Mouse (Mus musculus) mature B cell (primary cell): ENCODE data around the gene Spint2.

Experiments used
- in situ Hi-C: fragments of 300-500 bp; cut with MboI; formaldehyde crosslinking; loops from 2 replicates; pipeline ENCODE4 v1.14.3; 2019

Spint2 gene

DNA sequence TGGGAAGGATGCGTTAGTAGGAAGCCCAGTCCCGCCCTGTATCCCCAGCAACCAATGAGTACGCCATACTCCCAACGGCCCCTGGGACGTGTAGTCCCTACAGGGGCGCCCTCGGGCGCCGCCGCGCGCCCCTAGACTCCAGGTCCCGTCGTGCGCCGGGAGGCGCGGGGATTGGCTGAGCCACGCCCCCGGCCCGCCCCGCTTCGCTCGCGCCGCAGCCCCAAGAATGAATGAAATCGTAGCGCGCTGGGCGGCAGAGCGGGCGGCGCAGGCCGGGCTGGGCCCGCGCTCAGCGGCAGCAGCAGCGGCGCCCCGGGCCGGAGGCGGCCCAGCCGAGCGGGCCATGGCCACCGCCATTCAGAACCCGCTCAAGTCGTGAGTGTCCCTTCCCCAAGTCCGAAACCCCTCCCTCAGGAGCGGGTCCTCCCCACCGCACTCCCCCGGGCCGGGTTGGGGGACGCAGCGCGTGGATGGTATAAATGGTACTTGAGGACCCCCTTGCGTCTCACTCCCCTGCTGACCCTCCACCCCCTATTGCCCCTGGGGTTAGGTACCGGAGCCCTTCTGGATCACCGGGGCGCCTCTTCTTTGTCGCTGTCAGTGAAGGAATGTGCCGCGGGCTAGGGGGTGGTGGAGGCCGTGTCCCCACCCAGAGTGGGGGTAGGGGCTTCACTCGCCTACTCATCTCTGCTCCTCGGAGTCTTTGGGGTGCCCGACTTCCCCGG is 22.2 kb upstream of the Spint2 start, which contains the start of gene Dpf1:
TSS of gene Dpf1 (plus strand) at position 214 of the 725 bp plus-strand sequence.
- in situ Hi-C loops: no loop called here

DNA sequence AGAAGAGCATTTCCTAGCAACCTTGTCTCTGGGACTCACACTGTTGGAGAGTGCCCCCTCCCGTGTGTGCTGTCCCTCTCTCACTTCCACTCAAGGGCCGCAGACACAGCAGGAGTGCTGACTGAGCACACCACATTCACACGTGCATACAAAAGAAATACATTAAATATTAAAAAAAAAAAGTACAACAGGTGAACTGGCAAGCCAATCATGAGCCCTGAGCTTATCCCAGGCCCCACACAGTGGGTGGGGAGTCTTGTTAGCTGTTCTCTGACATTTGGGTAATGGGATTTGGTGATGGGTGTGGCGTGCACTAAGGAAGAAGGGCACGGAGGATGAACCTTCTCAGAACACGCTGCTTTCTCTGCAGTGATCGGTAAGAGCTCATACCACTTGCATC is 20.9 kb upstream of the Spint2 start:
- in situ Hi-C loops: no loop called here

DNA sequence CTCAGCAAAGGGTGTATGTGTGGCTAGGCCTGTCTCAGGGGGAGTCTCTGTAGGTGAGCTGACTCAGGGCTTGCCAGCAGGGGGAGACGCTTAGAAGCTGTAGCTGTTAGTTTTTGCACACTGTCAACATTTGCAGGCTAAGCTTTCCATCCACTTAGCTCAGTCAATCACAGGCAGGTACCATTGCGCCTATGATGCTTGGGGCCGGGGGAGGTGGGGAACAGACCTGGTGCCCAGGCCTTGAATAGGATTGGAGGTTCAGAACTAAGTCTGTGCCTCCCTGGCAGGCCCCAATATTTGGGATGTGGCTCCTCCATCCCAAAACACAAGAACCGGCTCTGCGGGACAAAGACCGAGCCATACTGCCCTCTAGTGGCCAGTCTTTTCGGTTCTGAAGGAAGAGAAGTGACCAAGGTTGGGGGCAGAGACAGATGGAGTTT is 19.4 kb upstream of the Spint2 start:
- in situ Hi-C loops: no loop called here

- in situ Hi-C loops: no loop called here
Observed at GRCm38 (mm10) chr7:29296998-29297397, 15.3 kb upstream of the Spint2 start.

- in situ Hi-C loops: no loop called here
Observed at GRCm38 (mm10) chr7:29295861-29296647, 14.3 kb upstream of the Spint2 start.

- in situ Hi-C loops: no loop called here
Observed at GRCm38 (mm10) chr7:29294111-29294761, 12.5 kb upstream of the Spint2 start.

- in situ Hi-C loops: no loop called here
Observed at GRCm38 (mm10) chr7:29293131-29294065, 11.7 kb upstream of the Spint2 start.

- in situ Hi-C loops: no loop called here
Observed at GRCm38 (mm10) chr7:29292458-29293098, 10.9 kb upstream of the Spint2 start.

- in situ Hi-C loops: no loop called here
Observed at GRCm38 (mm10) chr7:29291616-29292457, 10.1 kb upstream of the Spint2 start.

DNA sequence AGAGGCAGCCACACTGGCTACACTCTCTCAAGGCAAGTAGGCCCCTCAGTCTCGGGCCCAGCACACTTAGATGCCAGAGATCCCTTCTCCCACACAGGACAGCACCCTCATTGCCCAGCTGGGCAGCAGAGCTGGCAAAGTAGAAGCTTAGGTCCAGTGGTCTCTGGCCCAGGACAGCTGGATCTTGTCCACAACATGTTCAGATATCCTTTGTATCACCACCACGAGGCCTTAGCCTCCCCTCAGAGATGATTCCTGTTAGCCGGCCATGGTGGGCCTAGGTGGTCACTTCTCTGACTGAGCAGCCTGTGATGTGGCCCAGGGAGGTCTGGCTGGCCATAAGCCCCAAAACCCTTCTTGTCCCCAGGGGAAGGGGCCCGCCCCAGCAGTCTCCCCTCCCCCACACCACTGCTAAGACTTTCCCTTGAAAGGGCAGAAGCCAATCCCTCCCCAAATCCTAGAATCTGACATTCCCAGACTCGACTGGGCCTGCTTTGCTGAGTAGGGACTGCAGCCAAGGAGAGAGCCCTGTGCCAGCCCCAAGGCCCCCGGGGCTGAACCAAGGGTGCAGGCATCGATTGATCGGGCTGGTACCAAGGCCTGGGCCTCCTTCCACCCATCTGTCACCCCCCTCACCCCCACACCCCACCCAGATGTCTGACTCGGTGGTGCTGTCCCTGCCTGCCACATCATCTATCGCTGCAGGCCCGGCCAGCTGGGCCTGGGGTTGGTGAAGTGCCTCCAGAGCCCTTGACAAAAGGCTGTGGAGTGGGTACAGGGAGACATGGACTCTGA is 9.2 kb upstream of the Spint2 start:
- in situ Hi-C loops: no loop called here

- in situ Hi-C loops: no loop called here
Observed at GRCm38 (mm10) chr7:29289856-29290255, 8.1 kb upstream of the Spint2 start.

GRCm38 (mm10) chr7:29288942-29289638 is 7.4 kb upstream of the Spint2 start, which contains the start of gene Ppp1r14a:
Ppp1r14a (plus strand) TSS chr7:29289308.
- in situ Hi-C loops: no loop called here

GRCm38 (mm10) chr7:29288079-29288478 is 6.4 kb upstream of the Spint2 start:
- in situ Hi-C loops: no loop called here

DNA sequence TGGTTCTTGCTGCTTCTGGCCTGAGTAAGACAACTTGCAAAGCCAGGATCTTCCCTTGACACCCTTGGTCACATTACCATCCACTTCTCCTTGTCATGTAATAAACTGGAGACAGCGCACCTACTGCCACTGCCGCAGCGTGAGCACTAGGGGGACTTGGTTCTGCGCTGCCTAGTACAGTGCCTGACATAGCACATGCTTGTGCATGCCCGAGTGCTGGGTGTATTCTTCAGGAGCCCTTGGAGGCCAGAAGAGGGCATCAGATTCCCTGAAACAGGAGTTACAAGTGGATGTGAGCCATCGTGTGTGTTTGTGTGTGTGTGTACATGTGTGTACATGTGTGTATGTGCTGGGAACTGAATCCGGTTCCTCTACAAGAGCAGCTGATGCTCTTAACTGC is 5.8 kb upstream of the Spint2 start:
- in situ Hi-C loops: no loop called here

DNA sequence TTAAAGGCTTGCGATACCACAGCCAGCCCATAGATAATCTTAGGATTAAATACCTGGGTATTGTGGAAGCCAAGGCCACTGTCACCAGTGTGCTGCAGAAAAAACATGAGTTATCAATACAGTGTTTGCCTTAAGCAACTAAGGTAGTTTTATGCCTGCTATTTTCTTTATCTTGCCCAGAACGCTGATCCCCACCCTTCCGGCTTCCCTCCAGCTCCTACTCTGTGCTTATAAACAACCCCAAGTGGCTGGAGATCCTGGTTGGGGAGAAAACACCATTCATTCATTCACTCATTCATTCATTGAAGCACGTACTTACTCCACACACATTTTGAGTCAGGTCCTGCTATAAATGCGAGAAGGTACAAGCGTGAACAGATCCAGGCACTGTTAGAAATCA is 2.8 kb upstream of the Spint2 start:
- in situ Hi-C loops: no loop called here

DNA sequence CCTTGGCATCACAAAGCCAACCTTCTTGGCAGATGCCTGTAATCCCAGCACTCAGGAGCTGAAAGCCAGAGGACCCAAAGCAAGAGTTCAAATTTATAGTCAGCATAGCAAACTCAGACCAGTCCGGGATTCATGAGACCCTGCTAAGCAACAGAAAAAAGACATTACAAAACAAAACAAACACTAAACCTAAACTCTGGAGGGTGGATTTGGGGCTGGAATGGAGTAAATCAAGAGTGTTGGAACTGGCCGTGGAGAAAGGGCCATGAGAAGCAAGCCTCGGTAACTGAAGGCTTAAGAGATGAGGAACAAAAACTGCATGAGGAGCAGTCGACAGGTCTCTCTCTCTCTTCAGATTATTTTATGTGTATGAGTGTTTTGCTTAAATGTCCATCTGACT is 2.2 kb upstream of the Spint2 start:
- in situ Hi-C loops: no loop called here

- in situ Hi-C loops: no loop called here
Observed at GRCm38 (mm10) chr7:29282074-29282554, 402 bp upstream of the Spint2 start.

- in situ Hi-C loops: no loop called here
Observed at GRCm38 (mm10) chr7:29280801-29281200, 911 bp downstream of the Spint2 start.
